In the genomic region with DNA sequence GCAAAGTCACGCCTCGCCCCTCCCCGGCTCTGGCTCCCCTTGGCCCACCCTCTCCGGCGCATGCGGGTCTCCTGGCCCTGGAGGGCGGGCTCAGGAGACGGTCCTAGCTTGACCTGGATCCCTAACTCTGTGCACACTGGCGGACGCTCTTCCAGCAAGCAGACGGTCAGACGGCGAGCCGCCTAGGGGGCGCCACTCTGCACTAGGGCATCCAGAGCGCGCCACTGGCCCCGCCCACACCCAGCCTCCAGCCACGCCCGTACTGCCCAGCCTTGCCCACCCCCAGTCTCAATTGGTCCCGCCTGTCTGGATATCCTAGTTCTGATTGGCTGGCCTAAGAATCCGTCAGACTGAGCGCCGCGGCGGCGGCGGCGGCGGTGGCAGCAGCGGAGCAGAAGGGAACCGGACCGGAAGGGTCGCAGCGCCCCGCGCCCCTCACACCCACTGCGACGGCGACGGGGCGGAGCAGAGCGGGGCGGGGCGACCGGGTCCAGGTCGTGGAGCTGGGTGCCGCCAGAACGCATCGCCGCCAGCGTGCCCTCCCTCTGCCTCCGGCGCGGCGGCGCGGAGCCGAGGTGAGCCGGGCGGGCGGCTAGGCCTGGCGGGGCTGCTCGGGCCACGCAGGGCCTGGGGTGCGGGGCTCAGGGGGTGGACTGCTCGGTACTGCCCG, we compare ENCODE assay signal across 7 mouse cellular contexts. TPM values are rescaled to one million over a fixed set of nuclear protein-coding genes. Genes with fewer than 3 reads are reported as not detected.
DNase-seq lines count a peak whose midpoint lies in the region; ATAC-seq lines count a peak whose summit lies in the region.

Gene Mapk9, plus strand, starts transcription at position 351 of the 670 bp plus-strand sequence.

- no peaks in the 10 kb centered on the region for H3K9me3 ChIP-seq in embryonic facial prominence, embryonic 12.5 days
- H3K9me3 ChIP-seq in limb, embryonic 11.5 days (ENCODE audit: control insufficient read depth, low read length) = no peaks in the 10 kb centered on the region
- H3K9me3 ChIP-seq in midbrain, embryonic 14.5 days (ENCODE audit: control insufficient read depth, low read length) = no peaks in the 10 kb centered on the region

- under 1% methylated on average over 68 of the region's 68 CpGs for WGBS in embryonic facial prominence, embryonic 12.5 days
- WGBS in limb, embryonic 11.5 days = under 1% methylated on average over 55 of the region's 68 CpGs
- under 1% methylated on average over 64 of the region's 68 CpGs for WGBS in midbrain, embryonic 14.5 days

- peak; percentile 98 for ATAC-seq in embryonic facial prominence, embryonic 12.5 days (ENCODE audit: insufficient number of reproducible peaks, insufficient read depth, low FRiP score, low TSS enrichment)
- ATAC-seq in limb, embryonic 11.5 days (ENCODE audit: insufficient number of reproducible peaks, low FRiP score, low TSS enrichment, low read depth) = peak; percentile 100
- peak; percentile 99 for ATAC-seq in midbrain, embryonic 14.5 days (ENCODE audit: low FRiP score, low TSS enrichment)

- H3K27ac ChIP-seq in embryonic facial prominence, embryonic 12.5 days = peak within 1 kb of the TSS; percentile 80
- H3K27ac ChIP-seq in limb, embryonic 11.5 days (replicated peaks; ENCODE audit: low read depth, low read length) = peak within 1 kb of the TSS; percentile 71; the same call in 1 of the 2 replicates
- peak within 1 kb of the TSS; percentile 89 for H3K27ac ChIP-seq in midbrain, embryonic 14.5 days (replicated peaks; ENCODE audit: low read depth, low read length)

- H3K4me1 ChIP-seq in embryonic facial prominence, embryonic 12.5 days = peaks cover 15% of the 10 kb centered on the region
- H3K4me1 ChIP-seq in limb, embryonic 11.5 days (ENCODE audit: control insufficient read depth, insufficient read depth, low read length) = peaks cover 8% of the 10 kb centered on the region; the same call in 1 of the 2 replicates
- peaks cover 21% of the 10 kb centered on the region for H3K4me1 ChIP-seq in midbrain, embryonic 14.5 days (ENCODE audit: control insufficient read depth, insufficient read depth, low read length)

- H3K4me2 ChIP-seq in embryonic facial prominence, embryonic 12.5 days (replicated peaks) = peak within 1 kb of the TSS; percentile 85
- peak within 1 kb of the TSS; percentile 90 for H3K4me2 ChIP-seq in limb, embryonic 11.5 days (ENCODE audit: low read depth, severe bottlenecking)
- peak within 1 kb of the TSS; percentile 83 for H3K4me2 ChIP-seq in midbrain, embryonic 14.5 days (ENCODE audit: low read length)

- peak; percentile 99 for DNase-seq in adrenal gland, postnatal 25 days
- peak; percentile 100 for DNase-seq in heart, adult 11 months
- DNase-seq in kidney, adult 18-20 months = peak; percentile 98
- DNase-seq in limb, embryonic 11.5 days (ENCODE audit: low spot score) = peak; percentile 98
- peak; percentile 97 for DNase-seq in midbrain, embryonic 14.5 days
- peak; percentile 97 to 99 for DNase-seq in spleen, adult 18-20 months

- peak within 1 kb of the TSS; percentile 90 for H3K9ac ChIP-seq in embryonic facial prominence, embryonic 12.5 days
- H3K9ac ChIP-seq in limb, embryonic 11.5 days (ENCODE audit: low read length) = peak within 1 kb of the TSS; percentile 88
- peak within 1 kb of the TSS; percentile 94 for H3K9ac ChIP-seq in midbrain, embryonic 14.5 days (replicated peaks; ENCODE audit: low read length)

- H3K4me3 ChIP-seq in embryonic facial prominence, embryonic 12.5 days = peak within 1 kb of the TSS; percentile 88
- peak within 1 kb of the TSS; percentile 79 for H3K4me3 ChIP-seq in limb, embryonic 11.5 days (ENCODE audit: low read depth, low read length)
- peak within 1 kb of the TSS; percentile 92 for H3K4me3 ChIP-seq in midbrain, embryonic 14.5 days (replicated peaks; ENCODE audit: low read depth, low read length)

- H3K36me3 ChIP-seq in embryonic facial prominence, embryonic 12.5 days = 0 out of 2 replicates have a peak, but pooled peaks cover 7% of the 10 kb centered on the region
- no peaks in the 10 kb centered on the region for H3K36me3 ChIP-seq in limb, embryonic 11.5 days (ENCODE audit: control insufficient read depth, insufficient read depth, low read length)
- H3K36me3 ChIP-seq in midbrain, embryonic 14.5 days (ENCODE audit: control insufficient read depth, insufficient read depth, low read length) = peaks cover 11% of the 10 kb centered on the region; the same call in 1 of the 2 replicates

- no peaks in the 10 kb centered on the region for H3K27me3 ChIP-seq in embryonic facial prominence, embryonic 12.5 days
- no peaks in the 10 kb centered on the region for H3K27me3 ChIP-seq in limb, embryonic 11.5 days (ENCODE audit: control insufficient read depth, insufficient read depth, low read length)
- H3K27me3 ChIP-seq in midbrain, embryonic 14.5 days (ENCODE audit: control insufficient read depth, insufficient read depth, low read length) = no peaks in the 10 kb centered on the region

RNA-seq across cellular contexts. Expression of gene Mapk9, which starts in this region (rescaled TPM):
- total RNA-seq in adrenal gland, postnatal 25 days (2021) = 65.6 and 76.5 TPM in 2 replicates
- 39.3 and 46.2 TPM in 2 replicates for polyA plus RNA-seq in embryonic facial prominence, embryonic 12.5 days (2016; fragmentation: Nextera tagmentation; extraction: Ambion mirVana)
- 34.2 and 42.5 TPM in 2 replicates for polyA plus RNA-seq in limb, embryonic 11.5 days (2014; fragmentation: Nextera tagmentation; extraction: Ambion mirVana)
- 58.7 and 72.4 TPM in 2 replicates for polyA plus RNA-seq in midbrain, embryonic 14.5 days (2014; fragmentation: Nextera tagmentation; extraction: Ambion mirVana)

Comparison
In these comparisons a context has a peak if more than half of its experiments do, and no peak if none do; other contexts are left out.
1. Peak in every context shown above with its lines: DNase-seq, ATAC-seq, H3K4me3 ChIP-seq and H3K27ac ChIP-seq.